Mouse (Mus musculus) forebrain, embryonic 10.5 days (tissue): ENCODE results near the gene Brpf3. TPM values are rescaled to one million over a fixed set of nuclear protein-coding genes. Genes with fewer than 3 reads are reported as not detected.

ENCODE experiments used
- DNase-seq: peaks from one replicate; pipeline ENCODE4 v3.0.0-alpha.2; 2017; ENCODE audit warnings: low spot score; ENCODE audit errors: extremely low spot score
- H3K27ac ChIP-seq: fragments of 300-500 bp; sonication (generic); 2 replicates; pipeline ENCODE4 v1.5.1; 2016; ENCODE audit warnings: mild to moderate bottlenecking
- H3K27me3 ChIP-seq: fragments of 300-500 bp; sonication (generic); 2 replicates; pipeline ENCODE4 v1.6.1; 2016; ENCODE audit warnings: mild to moderate bottlenecking; ENCODE audit not compliant: poor library complexity, severe bottlenecking
- H3K36me3 ChIP-seq: fragments of 300-500 bp; sonication (generic); replicated peaks from 2 replicates; pipeline ENCODE4 v1.6.1; 2016; ENCODE audit warnings: mild to moderate bottlenecking, moderate library complexity
- H3K4me1 ChIP-seq: fragments of 300-500 bp; sonication (generic); 2 replicates; pipeline ENCODE4 v1.6.1; 2016
- H3K4me3 ChIP-seq: fragments of 300-500 bp; sonication (generic); 2 replicates; pipeline ENCODE4 v1.5.1; 2016; ENCODE audit warnings: mild to moderate bottlenecking, moderate library complexity
- H3K9me3 ChIP-seq: fragments of 300-500 bp; sonication (generic); 2 replicates; pipeline ENCODE4 v1.6.1; 2016; ENCODE audit warnings: mild to moderate bottlenecking, moderate library complexity
- WGBS: fragments of 180-500 bp; shearing (Covaris S2); methylation state at CpG from one replicate; pipeline ENCODE4 v1.1.7; 2016; 5-methylcytosine and 5-hydroxymethylcytosine counted together
- polyA plus RNA-seq: library from polyadenylated mRNA; unstranded; fragments of >200 nt; fragmentation: Nextera tagmentation; extraction: Ambion mirVana; gene quantifications from 2 replicates; pipeline ENCODE4 v1.2.1, GENCODE M21; 2016

Brpf3 gene
- polyA plus RNA-seq, 1 experiment from 2014 or later = 12.0 TPM

GRCm38 (mm10) chr17:28776817-28777216 is 24.1 kb upstream of the Brpf3 start:
- H3K9me3 ChIP-seq = no peaks in the 10 kb centered on the region; the same call in 1 of the 2 replicates
- no peak overlapping the region for H3K27ac ChIP-seq
- H3K4me1 ChIP-seq = peaks cover 7% of the 10 kb centered on the region
- H3K27me3 ChIP-seq = peaks cover 2% of the 10 kb centered on the region; the same call in 1 of the 2 replicates
- WGBS = 86% methylated on average over 3 of the region's 3 CpGs
- DNase-seq = no peak
- H3K36me3 ChIP-seq = no peaks in the 10 kb centered on the region
- no peak overlapping the region for H3K4me3 ChIP-seq

GRCm38 (mm10) chr17:28777231-28778005 is 23.5 kb upstream of the Brpf3 start:
- H3K27ac ChIP-seq = no peak overlapping the region
- no peaks in the 10 kb centered on the region for H3K27me3 ChIP-seq
- H3K36me3 ChIP-seq = no peaks in the 10 kb centered on the region
- H3K4me3 ChIP-seq = no peak overlapping the region
- DNase-seq = no peak
- no peaks in the 10 kb centered on the region; the same call in 1 of the 2 replicates for H3K9me3 ChIP-seq
- H3K4me1 ChIP-seq = peaks cover 7% of the 10 kb centered on the region
- whole genome bisulfite sequencing = 88% methylated on average over 16 of the region's 16 CpGs

GRCm38 (mm10) chr17:28779735-28780134 is 21.2 kb upstream of the Brpf3 start:
- Histone ChIP-seq H3K4me1 (peaks cover 7% of the 10 kb centered on the region), H3K9me3 (no peaks in the 10 kb centered on the region), H3K27ac (no peak overlapping the region), H3K27me3 (no peaks in the 10 kb centered on the region), H3K4me3 (no peak overlapping the region), H3K36me3 (no peaks in the 10 kb centered on the region)
- DNase-seq = no peak
- WGBS = 81% methylated on average over 3 of the region's 3 CpGs

GRCm38 (mm10) chr17:28780836-28781235 is 20.1 kb upstream of the Brpf3 start:
- no peaks in the 10 kb centered on the region for H3K27me3 ChIP-seq
- no peak overlapping the region for H3K27ac ChIP-seq
- H3K9me3 ChIP-seq = no peaks in the 10 kb centered on the region
- 88% methylated on average over 3 of the region's 3 CpGs for WGBS
- no peaks in the 10 kb centered on the region for H3K36me3 ChIP-seq
- H3K4me1 ChIP-seq = peaks cover 7% of the 10 kb centered on the region
- no peak for DNase-seq
- no peak overlapping the region for H3K4me3 ChIP-seq

- no peak overlapping the region for H3K4me3 ChIP-seq
- H3K4me1 ChIP-seq = peaks cover 7% of the 10 kb centered on the region
- no peaks in the 10 kb centered on the region for H3K36me3 ChIP-seq
- WGBS = 55% methylated on average over 9 of the region's 9 CpGs
- H3K27ac ChIP-seq = no peak overlapping the region
- H3K9me3 ChIP-seq = no peaks in the 10 kb centered on the region
- no peaks in the 10 kb centered on the region for H3K27me3 ChIP-seq
- no peak for DNase-seq
Observed at GRCm38 (mm10) chr17:28781290-28782045, 19.4 kb upstream of the Brpf3 start.

GRCm38 (mm10) chr17:28785036-28785435 is 15.9 kb upstream of the Brpf3 start:
- H3K27me3 ChIP-seq = no peaks in the 10 kb centered on the region
- H3K36me3 ChIP-seq = no peaks in the 10 kb centered on the region
- DNase-seq = no peak
- H3K9me3 ChIP-seq = no peaks in the 10 kb centered on the region
- WGBS = 88% methylated on average over 3 of the region's 3 CpGs
- no peak overlapping the region for H3K27ac ChIP-seq
- H3K4me1 ChIP-seq = peaks cover 7% of the 10 kb centered on the region
- H3K4me3 ChIP-seq = no peak overlapping the region

- no peaks in the 10 kb centered on the region for H3K27me3 ChIP-seq
- H3K36me3 ChIP-seq = no peaks in the 10 kb centered on the region
- no peaks in the 10 kb centered on the region for H3K9me3 ChIP-seq
- DNase-seq = no peak
- H3K4me1 ChIP-seq = no peaks in the 10 kb centered on the region
- H3K27ac ChIP-seq = no peak overlapping the region
- H3K4me3 ChIP-seq = no peak overlapping the region
- 97% methylated on average over 12 of the region's 12 CpGs for WGBS
Observed at GRCm38 (mm10) chr17:28787507-28787906, 13.4 kb upstream of the Brpf3 start.

- 92% methylated on average over 4 of the region's 4 CpGs for WGBS
- Histone ChIP-seq H3K27me3 (no peaks in the 10 kb centered on the region), H3K4me1 (peaks cover 22% of the 10 kb centered on the region), H3K36me3 (no peaks in the 10 kb centered on the region), H3K9me3 (no peaks in the 10 kb centered on the region), H3K4me3 (no peak overlapping the region), H3K27ac (no peak overlapping the region)
- no peak for DNase-seq
Observed at GRCm38 (mm10) chr17:28797031-28797430, 3.9 kb upstream of the Brpf3 start.

GRCm38 (mm10) chr17:28799291-28800160 is 1.4 kb upstream of the Brpf3 start:
- Histone ChIP-seq H3K27ac (peak overlapping the region; percentile 100), H3K4me1 (peaks cover 36% of the 10 kb centered on the region), H3K9me3 (no peaks in the 10 kb centered on the region), H3K4me3 (peak overlapping the region; percentile 89), H3K27me3 (no peaks in the 10 kb centered on the region), H3K36me3 (peaks cover 8% of the 10 kb centered on the region)
- DNase-seq = no peak
- 33% methylated on average over 14 of the region's 14 CpGs for WGBS

GRCm38 (mm10) chr17:28800281-28800670 is 614 bp upstream of the Brpf3 start:
- H3K9me3 ChIP-seq = no peaks in the 10 kb centered on the region
- peak overlapping the region; percentile 89 for H3K4me3 ChIP-seq
- peak overlapping the region; percentile 100 for H3K27ac ChIP-seq
- H3K27me3 ChIP-seq = no peaks in the 10 kb centered on the region
- H3K36me3 ChIP-seq = peaks cover 15% of the 10 kb centered on the region
- no peak for DNase-seq
- H3K4me1 ChIP-seq = peaks cover 36% of the 10 kb centered on the region
- WGBS = 1% methylated on average over 15 of the region's 15 CpGs

GRCm38 (mm10) chr17:28801474-28802005 is 650 bp downstream of the Brpf3 start:
- H3K4me1 ChIP-seq = peaks cover 36% of the 10 kb centered on the region
- peak overlapping the region; percentile 100 for H3K27ac ChIP-seq
- no peaks in the 10 kb centered on the region for H3K27me3 ChIP-seq
- H3K4me3 ChIP-seq = peak overlapping the region; percentile 89
- H3K9me3 ChIP-seq = no peaks in the 10 kb centered on the region
- peaks cover 27% of the 10 kb centered on the region for H3K36me3 ChIP-seq
- WGBS = 2% methylated on average over 42 of the region's 42 CpGs
- DNase-seq = peak; percentile 99

GRCm38 (mm10) chr17:28802006-28802481 is 1.2 kb downstream of the Brpf3 start:
- DNase-seq = no peak

More at GRCm38 (mm10) chr17:28802006-28802481, 1.2 kb downstream of the Brpf3 start:
- Histone ChIP-seq H3K9me3 (no peaks in the 10 kb centered on the region), H3K36me3 (peaks cover 32% of the 10 kb centered on the region), H3K4me1 (peaks cover 36% of the 10 kb centered on the region), H3K27ac (peak overlapping the region; percentile 100), H3K4me3 (peak overlapping the region; percentile 89), H3K27me3 (no peaks in the 10 kb centered on the region)
- WGBS = 2% methylated on average over 18 of the region's 18 CpGs
